Mouse (Mus musculus) ovary, adult 2 months (tissue): ENCODE results near the gene Vmn2r41. TPM values are rescaled to one million over a fixed set of nuclear protein-coding genes. Genes with fewer than 3 reads are reported as not detected.

Experiments used
- polyA plus RNA-seq: library from polyadenylated mRNA; depleted of rRNA; stranded (reverse); fragments of >200 nt; gene quantifications from 2 replicates; pipeline ENCODE4 v1.2.3, GENCODE M21; 2012; rRNA removed

The Vmn2r41 gene
- not detected in 2 replicates for polyA plus RNA-seq

GRCm38 (mm10) chr7:8161554-8161953, at the start of gene Vmn2r41:
Gene Vmn2r41, minus strand, starts transcription at chr7:8161654.

GRCm38 (mm10) chr7:8200220-8200619, 38.8 kb upstream of the Vmn2r41 start, which contains the start of gene Vmn2r42:
Gene Vmn2r42, minus strand, starts transcription at chr7:8200320.

Other genes starting within 250 kb of the Vmn2r41 start
- gene Vmn2r42, start 38.7 kb upstream of the Vmn2r41 start, polyA plus RNA-seq = not detected in 2 replicates
- not detected in 2 replicates for gene Vmn2r43, start 98.9 kb upstream of the Vmn2r41 start, polyA plus RNA-seq
- not detected in 2 replicates for gene Vmn2r44, start 221.7 kb upstream of the Vmn2r41 start, polyA plus RNA-seq